Mouse (Mus musculus): Measurements from ENCODE around the gene Nr2f6. TPM values are rescaled to one million over a fixed set of nuclear protein-coding genes. Genes with fewer than 3 reads are reported as not detected.

Nr2f6 gene
- total and polyA plus RNA-seq, 2 experiments from 2014 or later, result 34.1 to 129 TPM

GRCm38 (mm10) chr8:71392391-71392790, 10.6 kb upstream of the Nr2f6 start:
- Histone ChIP-seq H3K9ac (replicated peaks; ENCODE audit: low read length) (no peak overlapping the region), H3K4me2 (ENCODE audit: low read depth, low read length) (no peak overlapping the region), H3K27me3 (ENCODE audit: insufficient read depth, low read length) (no peaks in the 10 kb centered on the region), H3K4me3 (ENCODE audit: low read length) (no peak overlapping the region), H3K9me3 (ENCODE audit: low read length) (no peaks in the 10 kb centered on the region), H3K27ac (no peak overlapping the region), H3K36me3 (ENCODE audit: insufficient read depth, low read length) (no peaks in the 10 kb centered on the region), H3K4me1 (ENCODE audit: insufficient read depth, low read length) (peaks cover 6% of the 10 kb centered on the region)
- no peak for ATAC-seq
- 74% methylated on average over 5 of the region's 5 CpGs for WGBS
- TF ChIP-seq CTCF (IDR thresholded peaks at IDR 0.05; ENCODE audit: low read depth), result no peak
- DNase-seq (ENCODE audit: low spot score), result no peak

- H3K4me2 ChIP-seq (ENCODE audit: low read depth, low read length), result no peak overlapping the region
- no peaks in the 10 kb centered on the region for H3K27me3 ChIP-seq (ENCODE audit: insufficient read depth, low read length)
- no peaks in the 10 kb centered on the region for H3K9me3 ChIP-seq (ENCODE audit: low read length)
- H3K4me1 ChIP-seq (ENCODE audit: insufficient read depth, low read length), result 0 out of 2 replicates have a peak, but pooled peaks cover 3% of the 10 kb centered on the region
- DNase-seq (ENCODE audit: low spot score) (no peak), ATAC-seq (no peak)
- H3K27ac ChIP-seq, result no peak overlapping the region
- 94% methylated on average over 2 of the region's 2 CpGs for WGBS
- no peak overlapping the region for H3K9ac ChIP-seq (replicated peaks; ENCODE audit: low read length)
- no peak for TF ChIP-seq CTCF (IDR thresholded peaks at IDR 0.05; ENCODE audit: low read depth)
- H3K4me3 ChIP-seq (ENCODE audit: low read length), result no peak overlapping the region
- H3K36me3 ChIP-seq (ENCODE audit: insufficient read depth, low read length), result no peaks in the 10 kb centered on the region
Observed at GRCm38 (mm10) chr8:71391696-71392095, 9.9 kb upstream of the Nr2f6 start.

- no peak overlapping the region for H3K9ac ChIP-seq (replicated peaks; ENCODE audit: low read length)
- no peak overlapping the region for H3K27ac ChIP-seq
- no peaks in the 10 kb centered on the region for H3K36me3 ChIP-seq (ENCODE audit: insufficient read depth, low read length)
- H3K9me3 ChIP-seq (ENCODE audit: low read length), result no peaks in the 10 kb centered on the region
- no peak for TF ChIP-seq CTCF (IDR thresholded peaks at IDR 0.05; ENCODE audit: low read depth)
- 81% methylated on average over 1 of the region's 1 CpGs for WGBS
- H3K4me3 ChIP-seq (ENCODE audit: low read length), result no peak overlapping the region
- no peaks in the 10 kb centered on the region for H3K27me3 ChIP-seq (ENCODE audit: insufficient read depth, low read length)
- H3K4me1 ChIP-seq (ENCODE audit: insufficient read depth, low read length), result no peaks in the 10 kb centered on the region
- ATAC-seq, result no peak
- no peak overlapping the region for H3K4me2 ChIP-seq (ENCODE audit: low read depth, low read length)
- DNase-seq (ENCODE audit: low spot score), result no peak
Observed at GRCm38 (mm10) chr8:71388267-71388666, 6.5 kb upstream of the Nr2f6 start.

- peaks cover 4% of the 10 kb centered on the region; the same call in 1 of the 2 replicates for H3K4me1 ChIP-seq (ENCODE audit: insufficient read depth, low read length)
- no peaks in the 10 kb centered on the region for H3K36me3 ChIP-seq (ENCODE audit: insufficient read depth, low read length)
- H3K9me3 ChIP-seq (ENCODE audit: low read length), result no peaks in the 10 kb centered on the region
- 73% methylated on average over 12 of the region's 12 CpGs for WGBS
- H3K4me2 ChIP-seq (ENCODE audit: low read depth, low read length), result no peak overlapping the region
- H3K9ac ChIP-seq (replicated peaks; ENCODE audit: low read length), result no peak overlapping the region
- H3K27ac ChIP-seq, result no peak overlapping the region
- TF ChIP-seq CTCF (IDR thresholded peaks at IDR 0.05; ENCODE audit: low read depth), result 0 out of 2 replicates have a peak, but pooled peaks have one; percentile 11
- DNase-seq (ENCODE audit: low spot score), result no peak
- H3K27me3 ChIP-seq (ENCODE audit: insufficient read depth, low read length), result no peaks in the 10 kb centered on the region
- H3K4me3 ChIP-seq (ENCODE audit: low read length), result no peak overlapping the region
- no peak for ATAC-seq
Observed at GRCm38 (mm10) chr8:71385212-71385835, 3.6 kb upstream of the Nr2f6 start.

DNA sequence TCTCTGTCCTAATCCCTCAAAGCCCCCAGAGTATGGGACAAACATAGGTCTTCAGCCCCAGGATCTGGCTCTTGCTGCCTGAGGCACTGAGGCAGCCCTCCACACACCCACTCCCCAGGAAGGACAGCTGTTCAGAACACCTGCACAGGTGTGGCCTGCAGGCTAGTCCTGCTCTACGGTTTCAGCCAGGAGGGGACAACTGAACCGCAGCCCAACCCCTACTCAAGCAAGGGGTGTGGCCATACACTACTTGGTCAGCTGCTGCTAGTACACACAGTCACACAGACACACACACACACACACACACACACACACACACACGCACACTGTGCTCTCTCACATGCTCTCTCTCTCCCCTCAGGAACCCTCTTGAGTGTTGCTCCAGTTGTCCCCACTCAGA, 2.1 kb upstream of the Nr2f6 start:
- H3K4me1 ChIP-seq (ENCODE audit: insufficient read depth, low read length), result peaks cover 15% of the 10 kb centered on the region
- WGBS, result 58% methylated on average over 3 of the region's 3 CpGs
- H3K9ac ChIP-seq (replicated peaks; ENCODE audit: low read length), result no peak overlapping the region
- H3K9me3 ChIP-seq (ENCODE audit: low read length), result no peaks in the 10 kb centered on the region
- H3K4me2 ChIP-seq (ENCODE audit: low read depth, low read length), result no peak overlapping the region
- no peak overlapping the region for H3K4me3 ChIP-seq (ENCODE audit: low read length)
- no peaks in the 10 kb centered on the region for H3K27me3 ChIP-seq (ENCODE audit: insufficient read depth, low read length)
- no peak overlapping the region for H3K27ac ChIP-seq
- no peaks in the 10 kb centered on the region for H3K36me3 ChIP-seq (ENCODE audit: insufficient read depth, low read length)
- no peak for TF ChIP-seq CTCF (IDR thresholded peaks at IDR 0.05; ENCODE audit: low read depth)
- ATAC-seq, result no peak
- DNase-seq (ENCODE audit: low spot score), result no peak

DNA sequence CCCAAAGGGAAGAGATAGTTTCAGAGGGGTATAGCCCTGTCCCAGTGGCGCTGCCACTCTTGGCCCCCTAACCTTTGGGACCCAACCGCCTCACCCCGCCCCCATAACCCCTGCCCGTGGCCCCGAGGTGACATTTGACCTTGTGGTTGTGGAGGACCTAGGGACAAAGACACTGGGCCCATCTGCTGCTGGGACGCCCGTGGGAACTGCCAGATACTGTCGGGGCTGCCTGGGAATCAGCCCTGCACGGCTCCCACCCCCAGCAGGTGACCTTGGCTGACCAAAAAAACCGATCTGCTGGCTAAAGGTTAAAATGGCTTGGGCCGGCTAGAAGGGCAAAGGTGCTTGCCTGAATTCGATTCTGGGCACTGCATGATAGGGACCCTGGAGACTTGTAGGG, 1.6 kb upstream of the Nr2f6 start:
- Histone ChIP-seq H3K4me2 (ENCODE audit: low read depth, low read length) (no peak overlapping the region), H3K9ac (replicated peaks; ENCODE audit: low read length) (no peak overlapping the region), H3K27ac (0 out of 2 replicates have a peak overlapping the region, but pooled peaks have one; percentile 89), H3K27me3 (ENCODE audit: insufficient read depth, low read length) (no peaks in the 10 kb centered on the region), H3K36me3 (ENCODE audit: insufficient read depth, low read length) (no peaks in the 10 kb centered on the region), H3K4me1 (ENCODE audit: insufficient read depth, low read length) (peaks cover 15% of the 10 kb centered on the region), H3K4me3 (ENCODE audit: low read length) (no peak overlapping the region), H3K9me3 (ENCODE audit: low read length) (no peaks in the 10 kb centered on the region)
- no peak for DNase-seq (ENCODE audit: low spot score)
- ATAC-seq, result no peak
- WGBS, result 15% methylated on average over 12 of the region's 12 CpGs
- no peak for TF ChIP-seq CTCF (IDR thresholded peaks at IDR 0.05; ENCODE audit: low read depth)
